Mouse (Mus musculus) lung, adult 18-20 months (tissue): ENCODE measurements around the gene Rdh16.
"Not testable (repeated sequence)": the region's sequence is repeated elsewhere in the genome, so short reads cannot be mapped to it uniquely, and the experiment has no call there.

Source experiments
- DNase-seq, 2 experiments: peaks; one replicate each; pipeline ENCODE4 v3.0.0; 2022; ENCODE audit warnings: mixed read lengths in 2 of 2

Gene Rdh16

DNA sequence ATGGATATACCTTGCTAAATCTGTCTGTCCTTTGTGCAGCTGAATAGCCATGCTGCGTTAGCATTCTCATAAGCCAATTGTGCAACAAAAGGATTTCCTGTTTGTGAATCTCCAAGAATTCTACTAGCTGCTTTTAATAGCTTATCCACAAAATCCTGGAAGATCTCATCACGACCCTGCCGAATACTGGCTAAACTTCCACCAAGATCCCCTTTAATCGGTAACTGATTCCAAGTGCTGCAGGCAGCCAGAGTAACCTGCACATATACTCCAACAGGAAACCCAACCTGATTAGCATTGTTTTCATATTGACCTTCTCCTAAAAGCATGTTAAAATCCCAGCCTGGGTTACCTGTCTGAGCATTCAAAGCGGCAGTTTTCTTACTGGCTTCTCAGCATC lies 34.3 kb downstream of the Rdh16 start:
- no peak for DNase-seq

DNA sequence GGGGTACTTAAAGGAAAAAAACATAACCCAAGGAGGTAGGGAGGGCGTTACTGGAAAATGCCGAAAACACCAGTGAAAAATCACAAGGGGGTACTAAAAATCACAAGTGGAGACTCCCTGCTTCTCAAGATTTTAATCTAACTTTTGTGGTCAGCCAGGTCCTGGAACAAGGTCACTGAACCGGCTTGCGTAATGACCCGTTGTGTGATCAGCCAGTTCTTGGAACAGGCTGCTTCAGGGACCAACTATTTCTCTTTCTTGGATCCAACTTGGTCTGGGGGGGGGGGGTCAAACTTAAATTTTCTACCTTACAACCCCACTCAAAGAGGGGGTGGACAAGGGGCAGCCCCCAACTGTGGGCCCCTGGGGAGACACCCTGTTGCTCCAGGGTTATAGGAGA lies 36.8 kb downstream of the Rdh16 start:
- DNase-seq: peak; percentile 6 to 7

DNA sequence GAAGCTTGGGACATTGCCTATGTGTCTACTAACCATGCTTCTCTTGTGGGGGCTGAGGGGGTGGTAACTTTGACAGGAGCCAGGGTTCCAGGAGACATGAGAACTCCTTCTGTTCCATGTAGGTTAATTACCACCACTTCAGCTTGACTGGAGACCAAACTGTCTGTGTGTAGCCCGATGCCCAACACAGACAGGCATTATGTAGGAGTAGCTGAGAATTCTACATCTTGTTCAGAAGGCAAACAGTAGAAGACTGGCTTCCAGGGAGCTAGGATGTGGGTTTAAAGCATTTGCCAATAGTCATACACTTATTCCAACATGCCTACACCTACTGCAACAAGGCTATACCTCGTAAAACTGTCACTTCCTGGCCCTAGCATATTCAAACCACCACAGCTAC lies 37.6 kb downstream of the Rdh16 start:
- DNase-seq: no peak

DNA sequence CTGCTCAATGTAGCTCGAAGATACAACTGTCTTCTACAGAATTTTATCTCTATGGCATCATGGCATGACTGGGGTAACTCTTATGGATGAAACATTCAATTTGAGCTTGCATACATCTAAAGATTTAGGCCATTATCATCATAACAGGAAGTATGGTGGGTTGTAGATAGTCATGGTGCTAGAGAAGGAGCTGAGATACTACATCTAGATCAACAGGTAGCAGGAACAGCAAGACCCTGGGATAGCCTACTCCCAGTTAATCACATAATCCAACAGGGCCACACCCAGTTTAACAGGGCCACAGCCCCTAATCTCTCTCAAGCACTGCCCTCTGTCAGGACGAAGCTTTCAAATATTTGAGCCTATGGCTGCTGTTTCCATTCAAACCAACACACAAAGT lies 39.8 kb downstream of the Rdh16 start:
- DNase-seq: no peak

DNA sequence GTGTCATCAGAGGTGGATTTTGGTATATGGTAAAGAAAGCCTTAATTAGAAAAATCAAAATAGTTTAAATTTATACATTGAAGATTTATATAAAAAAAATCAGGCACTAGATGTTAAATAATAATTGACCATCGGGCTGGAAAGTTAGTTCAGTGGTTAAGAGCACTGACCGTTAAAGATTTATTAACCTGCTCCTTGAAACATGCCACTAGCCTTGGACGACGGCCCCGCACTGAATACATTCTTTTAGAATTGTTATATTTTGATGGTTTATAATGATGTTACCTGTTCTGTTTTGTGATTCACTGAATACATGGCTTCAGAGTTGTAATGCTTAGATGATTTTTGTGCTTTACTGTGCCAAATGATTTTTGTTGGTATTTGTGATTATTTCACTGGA lies 45.0 kb downstream of the Rdh16 start:
- DNase-seq: not testable (repeated sequence)

DNA sequence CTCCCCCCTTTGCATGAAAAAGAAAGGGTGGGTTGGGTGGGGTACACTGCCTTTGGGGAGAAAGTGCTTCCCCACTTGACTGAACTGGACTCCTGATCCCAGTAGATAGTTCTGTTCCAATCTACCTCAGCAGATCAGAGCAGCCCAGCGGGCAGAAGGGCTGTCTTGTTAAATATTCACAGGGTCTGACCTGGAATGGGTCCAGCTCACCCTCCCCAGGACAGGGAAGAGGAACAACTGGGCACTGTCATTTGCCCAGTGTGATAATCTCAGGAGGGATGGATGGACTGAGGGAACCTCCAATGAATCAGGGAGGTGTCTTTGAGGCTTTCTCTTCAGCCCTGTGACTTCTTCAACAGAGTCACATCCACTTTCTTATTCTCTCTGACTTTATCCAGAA lies 47.1 kb downstream of the Rdh16 start:
- no peak for DNase-seq

DNA sequence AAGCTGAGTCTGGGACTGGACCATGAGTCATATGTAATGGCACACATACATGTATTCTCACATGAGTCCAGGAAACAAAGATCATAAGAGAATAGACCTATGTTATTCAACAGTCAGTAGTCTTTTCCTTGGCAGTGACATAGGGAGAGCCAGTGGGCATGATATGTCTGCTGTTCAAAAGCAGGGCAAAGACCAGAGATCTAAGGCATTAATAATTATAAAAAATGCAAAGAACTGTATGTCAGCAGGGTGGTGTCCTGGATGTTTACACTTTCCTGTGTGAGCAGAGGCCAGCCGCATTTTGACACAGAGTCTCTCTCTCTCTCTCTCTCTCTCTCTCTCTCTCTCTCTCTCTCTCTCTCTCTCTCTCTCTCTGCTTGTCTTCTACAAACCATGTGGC lies 48.7 kb downstream of the Rdh16 start, which contains the start of gene Rdh19:
TSS of gene Rdh19 (plus strand) at position 301 of the 400 bp plus-strand sequence.
- no peak for DNase-seq

DNA sequence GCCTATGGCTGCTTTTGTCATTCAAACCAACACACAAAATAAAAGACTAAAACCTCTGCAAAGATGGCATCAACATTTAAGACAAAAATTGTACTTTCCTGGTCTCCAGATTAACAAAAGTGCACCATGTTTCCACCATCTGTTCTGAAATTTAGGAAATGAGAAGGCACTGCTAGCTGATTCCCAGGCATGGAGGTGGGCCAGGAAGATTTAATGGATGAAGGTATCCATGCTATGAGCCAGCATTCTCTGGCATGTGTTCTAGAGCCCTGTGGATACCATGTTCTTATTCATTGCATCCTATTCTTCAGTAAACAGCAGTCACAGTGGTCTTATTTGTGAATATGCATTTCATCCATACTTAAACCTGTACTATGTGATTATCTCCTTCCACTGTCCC lies 55.4 kb downstream of the Rdh16 start:
- DNase-seq: no peak

DNA sequence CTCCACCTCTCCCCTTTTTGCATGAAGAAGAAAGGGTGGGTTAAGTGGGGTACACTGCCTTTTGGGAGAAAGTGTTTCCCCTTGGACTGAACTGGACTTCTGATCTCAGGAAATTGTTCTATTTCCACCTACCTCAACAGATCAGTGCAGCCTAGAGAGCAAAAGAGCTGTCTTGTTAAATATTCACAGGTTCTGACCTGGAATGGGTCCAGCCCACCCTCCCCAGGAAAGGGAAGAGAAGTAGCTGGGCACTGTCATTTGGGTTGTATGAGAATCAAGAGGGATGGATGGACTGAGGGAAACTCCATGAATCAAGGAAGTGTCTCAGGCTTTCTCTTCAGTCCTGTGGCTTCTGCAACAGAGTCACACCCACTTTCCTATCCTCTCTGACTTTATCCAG lies 64.0 kb downstream of the Rdh16 start:
- DNase-seq: no peak

DNA sequence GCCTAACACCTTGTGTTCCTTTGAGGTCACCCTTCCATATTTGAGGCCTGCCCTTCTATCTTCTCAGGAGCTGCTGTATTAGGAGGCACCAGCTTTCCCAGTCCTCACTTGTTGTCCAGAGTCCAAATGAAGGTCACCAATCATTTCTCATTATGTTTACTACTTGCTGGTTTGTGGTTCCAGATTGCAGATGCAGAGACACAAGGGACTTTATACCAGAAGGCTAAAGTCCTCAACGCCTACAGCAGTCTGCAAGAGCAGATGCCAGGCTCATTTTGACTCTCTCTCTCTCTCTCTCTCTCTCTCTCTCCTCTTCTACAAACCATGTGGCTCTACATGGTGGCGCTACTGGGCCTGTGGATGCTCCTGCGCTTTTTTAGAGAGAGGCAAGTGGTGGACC lies 65.3 kb downstream of the Rdh16 start, which contains the start of gene Rdh16f2:
TSS of gene Rdh16f2 (plus strand) at position 243 of the 400 bp plus-strand sequence.
- DNase-seq: no peak

DNA sequence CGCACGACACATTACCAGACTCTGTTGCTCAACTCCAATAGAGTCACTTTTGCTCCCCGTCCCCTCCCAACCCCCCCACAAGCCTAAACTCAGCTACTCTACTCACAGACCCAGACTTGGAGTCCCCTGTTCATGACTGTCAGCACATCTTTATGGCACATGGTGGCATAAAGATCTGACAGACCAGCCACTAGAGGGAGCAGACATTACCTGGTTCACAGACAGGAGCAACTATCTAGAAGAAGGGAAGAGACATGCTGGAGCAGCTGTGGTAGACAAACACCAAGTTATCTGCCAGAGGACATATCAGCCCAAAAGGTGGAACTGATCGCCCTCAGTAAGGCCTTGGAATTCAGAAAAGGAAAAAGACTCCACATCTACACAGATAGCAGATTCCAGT lies 71.5 kb downstream of the Rdh16 start:
- peak in 1 of 2 experiments; percentile 35 for DNase-seq

DNA sequence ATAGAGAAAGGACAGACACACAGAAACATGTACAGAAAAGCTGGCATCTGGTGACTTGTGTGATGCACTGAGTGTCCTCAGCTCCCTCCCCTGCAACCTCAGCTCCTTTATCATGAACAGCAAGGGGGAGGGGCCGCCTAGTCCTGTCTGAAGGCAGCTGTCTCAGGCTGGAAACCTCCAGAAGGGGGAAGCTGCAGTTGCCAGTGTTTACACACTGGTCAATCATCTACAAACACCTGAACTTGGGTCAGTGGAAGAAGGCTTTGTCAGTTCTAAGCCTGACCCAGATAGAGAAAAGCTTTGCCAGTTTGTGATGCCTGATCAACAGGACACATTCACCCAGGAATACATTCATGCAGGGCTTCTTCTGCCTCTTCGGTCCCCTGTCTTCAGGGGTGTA lies 76.7 kb downstream of the Rdh16 start:
- peak; percentile 59 to 65 for DNase-seq

DNA sequence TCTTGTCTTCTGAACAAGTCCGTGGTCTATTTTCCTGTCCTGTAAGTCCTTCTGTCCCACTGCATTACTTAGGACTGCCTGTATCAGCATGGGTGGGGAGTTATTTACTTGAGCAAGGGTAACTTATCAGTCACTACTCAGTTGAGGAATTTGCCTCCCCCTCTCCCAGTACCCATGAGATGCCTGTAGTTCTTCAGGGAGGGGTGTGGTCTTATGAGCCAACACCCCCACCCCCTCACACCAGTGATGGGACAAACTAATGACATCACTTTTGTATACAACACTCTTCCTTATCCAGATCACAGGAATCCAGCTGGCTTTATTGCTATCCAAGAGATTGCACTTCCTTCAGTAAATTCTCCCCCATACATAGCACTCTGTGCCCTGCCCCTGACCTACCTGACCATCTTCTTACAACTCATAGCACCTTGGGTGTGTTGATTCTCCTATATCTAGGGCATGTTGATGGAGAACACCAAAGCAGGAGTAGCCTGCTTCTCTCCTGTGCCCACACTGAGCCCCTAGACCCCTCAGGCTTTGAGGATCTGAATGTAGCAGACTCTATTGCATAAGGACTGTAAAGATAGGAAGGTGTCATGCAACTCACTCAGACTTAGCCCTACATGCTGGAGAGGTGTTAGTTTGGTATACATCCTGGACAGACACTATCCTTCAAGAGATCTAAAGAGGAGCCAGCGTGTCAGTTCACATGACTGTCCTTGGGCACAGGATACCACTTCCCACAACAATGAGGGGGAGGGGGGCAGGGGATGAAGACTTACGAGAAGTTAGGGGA lies 77.5 kb downstream of the Rdh16 start:
- DNase-seq: peak in 1 of 2 experiments; percentile 14

DNA sequence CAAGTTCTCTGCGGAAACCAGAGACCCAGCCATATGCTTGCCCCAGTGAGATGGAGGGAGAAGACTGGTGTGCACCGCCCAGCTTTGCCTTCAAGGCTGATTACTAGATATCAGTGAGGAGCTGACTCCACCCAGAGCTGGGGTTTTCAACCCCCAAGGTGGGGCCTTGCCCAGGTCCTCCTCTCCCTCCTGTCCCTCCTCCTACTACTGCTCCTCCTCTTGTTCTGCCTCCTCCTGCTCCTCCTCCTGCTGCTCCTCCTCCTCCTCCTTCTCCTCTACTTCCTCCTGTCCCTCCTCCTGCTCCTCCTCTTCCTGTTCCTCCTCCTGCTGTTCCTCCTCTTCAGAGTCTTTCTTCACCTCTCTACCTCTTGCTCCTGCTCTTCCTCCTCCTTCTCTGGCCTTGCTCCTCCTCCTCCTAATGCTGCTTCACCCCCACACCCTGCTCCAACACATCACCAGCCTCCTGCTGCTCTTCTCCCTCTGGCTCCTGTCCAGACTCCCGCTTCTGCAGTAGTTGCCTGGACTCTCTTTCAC lies 78.3 kb downstream of the Rdh16 start:
- DNase-seq: peak; percentile 27 to 39

DNA sequence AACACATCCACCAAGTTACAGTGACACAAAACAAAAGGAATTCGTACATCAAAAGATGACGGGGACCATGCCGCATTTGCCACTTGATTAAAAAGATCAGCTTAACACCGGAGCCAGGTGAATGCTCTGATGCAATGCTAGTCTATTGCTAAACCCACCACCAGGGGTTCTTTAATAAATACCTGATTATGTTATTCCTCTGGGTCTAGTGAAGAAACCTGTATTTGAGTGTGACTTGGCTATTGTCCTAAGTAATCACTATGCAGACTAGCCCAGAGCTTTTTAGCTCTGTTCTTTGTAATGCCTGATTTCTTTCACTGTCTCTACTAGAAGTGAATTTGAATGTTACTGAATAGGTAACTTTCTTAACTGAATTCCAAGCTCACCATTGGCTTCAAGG lies 80.1 kb downstream of the Rdh16 start:
- peak in 1 of 2 experiments; percentile 48 for DNase-seq

DNA sequence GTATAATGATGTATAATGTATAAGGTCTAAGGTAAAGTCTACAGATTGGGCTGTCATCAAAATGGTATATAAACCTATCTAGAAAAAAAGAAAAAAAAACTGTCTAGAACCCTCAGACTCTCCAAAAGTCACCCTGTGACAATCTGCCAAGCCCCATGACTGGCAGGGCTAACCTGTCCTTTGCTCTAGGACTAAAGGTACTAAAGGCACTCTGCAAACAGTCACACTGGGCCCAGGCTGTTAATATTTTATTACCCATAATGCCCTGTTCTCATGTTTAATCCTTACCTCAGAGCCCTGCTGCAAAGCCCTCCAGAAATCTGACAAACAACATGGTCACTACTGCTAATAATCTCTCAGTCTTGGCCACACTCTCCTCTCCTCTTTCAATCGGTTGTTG lies 85.6 kb downstream of the Rdh16 start:
- no peak for DNase-seq

DNA sequence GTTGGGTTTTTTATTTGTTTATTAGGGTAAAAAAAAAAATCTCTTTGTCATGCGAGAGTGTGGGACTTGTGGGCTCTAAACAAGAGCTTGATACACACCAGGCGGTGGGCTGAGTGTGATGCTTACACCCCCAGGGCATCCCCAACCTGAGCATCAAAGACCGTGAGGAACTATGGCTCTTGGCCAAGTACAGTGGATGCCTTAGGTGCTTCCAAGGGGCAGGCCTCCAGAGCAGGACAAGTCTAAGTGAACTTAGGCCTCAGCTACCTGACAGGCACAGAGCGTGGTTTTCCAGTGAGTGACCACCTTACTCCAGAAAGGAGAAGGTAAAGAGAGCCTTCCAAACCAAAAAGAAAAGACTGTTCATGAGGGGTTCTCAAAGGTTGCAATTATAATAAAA lies 86.0 kb downstream of the Rdh16 start:
- no peak for DNase-seq

DNA sequence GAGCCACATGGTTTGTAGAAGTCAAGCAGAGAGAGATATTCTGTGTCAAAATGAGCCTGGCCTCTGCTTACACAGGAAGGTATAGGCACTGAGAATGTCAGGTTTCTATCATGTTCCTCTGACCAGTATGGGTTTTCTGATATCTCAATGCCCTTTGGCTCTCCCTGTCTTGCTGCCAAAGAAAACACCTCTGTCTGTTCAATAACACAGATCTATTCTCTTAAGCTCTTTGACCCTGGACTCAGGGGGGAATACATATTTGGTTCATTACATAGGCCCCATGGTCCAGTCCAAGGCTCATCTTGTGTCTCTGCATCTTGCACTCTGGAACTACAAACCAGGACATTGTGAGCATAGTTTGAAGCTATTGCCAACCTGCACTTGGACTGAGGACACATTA lies 87.7 kb downstream of the Rdh16 start, which contains the start of gene Rdh7:
TSS of gene Rdh7 (minus strand) at position 213 of the 400 bp plus-strand sequence.
- no peak for DNase-seq

DNA sequence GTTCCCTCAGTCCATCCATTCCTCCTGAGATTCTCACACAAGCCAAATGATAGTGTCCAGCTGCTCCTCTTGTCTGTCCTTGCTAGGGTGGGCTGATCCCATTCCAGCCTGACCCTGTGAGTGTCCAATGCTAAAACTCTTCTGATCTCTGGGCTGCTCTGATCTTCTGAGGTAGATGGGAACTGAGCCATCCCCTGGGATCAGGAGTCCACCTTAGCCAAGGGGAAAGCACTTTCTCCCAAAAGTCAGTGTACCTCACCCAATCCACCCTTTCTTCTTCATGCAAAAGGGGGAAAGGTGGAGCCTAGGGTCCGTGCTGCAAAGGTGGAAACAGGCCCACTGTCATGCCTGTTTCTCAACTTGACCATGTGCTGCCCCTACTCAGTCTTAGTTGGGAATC lies 90.5 kb downstream of the Rdh16 start:
- no peak for DNase-seq

DNA sequence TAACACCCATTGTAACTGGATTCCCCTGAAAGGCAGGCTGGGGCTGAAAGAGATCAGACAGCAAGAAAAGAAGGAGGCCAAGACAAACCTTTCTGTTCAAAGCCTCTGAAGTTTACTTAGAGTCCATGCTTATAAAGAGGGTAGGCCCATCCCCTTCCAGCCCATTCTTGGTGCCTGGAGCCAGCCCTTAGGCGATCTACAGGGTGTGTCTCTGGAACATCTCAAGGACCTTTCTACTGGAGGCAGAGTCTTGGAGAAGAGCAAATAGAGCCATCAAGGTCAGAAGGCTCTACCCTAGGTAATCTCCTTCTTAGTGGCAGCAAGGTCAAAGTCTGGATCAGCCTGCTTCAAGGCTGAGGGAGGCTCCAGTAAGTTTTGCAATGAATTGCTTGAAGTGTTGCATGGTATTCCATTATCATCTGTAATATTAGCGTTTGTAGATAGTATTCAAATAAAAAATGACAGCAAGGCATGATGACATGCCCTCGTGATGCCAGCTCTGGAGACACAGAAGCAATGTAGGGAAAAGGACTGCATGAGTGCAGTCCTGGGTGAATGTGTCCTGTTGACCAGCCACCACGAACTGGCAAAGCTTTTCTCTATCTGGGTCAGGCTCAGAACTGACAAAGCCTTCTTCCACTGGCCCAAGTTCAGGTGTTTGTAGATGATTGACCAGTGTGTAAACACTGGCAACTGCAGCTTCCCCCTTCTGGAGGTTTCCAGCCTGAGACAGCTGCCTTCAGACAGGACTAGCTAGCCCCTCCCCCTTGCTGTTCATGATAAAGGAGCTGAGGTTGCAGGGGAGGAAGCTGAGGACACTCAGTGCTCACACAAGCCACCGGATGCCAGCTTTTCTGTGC lies 92.4 kb downstream of the Rdh16 start:
- DNase-seq: peak; percentile 23 to 60
